Mouse (Mus musculus) neural tube, embryonic 14.5 days (tissue): ENCODE results near the gene Hist1h1e. TPM values are rescaled to one million over a fixed set of nuclear protein-coding genes. Genes with fewer than 3 reads are reported as not detected.
"Not testable (repeated sequence)": the region's sequence is repeated elsewhere in the genome, so short reads cannot be mapped to it uniquely, and the experiment has no call there.

Experiments used
- ATAC-seq: fragments of 200-750 bp; cut with Nextera tagmentation; 2 replicates; pipeline ENCODE4 v1.8.0; 2017; ENCODE audit warnings: low read depth, mild to moderate bottlenecking, moderate TSS enrichment, moderate library complexity
- H3K27ac ChIP-seq: fragments of 300-500 bp; sonication (generic); 2 replicates; pipeline ENCODE4 v1.5.1; 2014; ENCODE audit warnings: low read depth, mild to moderate bottlenecking, control low read depth, low read length, moderate library complexity, mixed read lengths
- H3K27me3 ChIP-seq: fragments of 300-500 bp; sonication (generic); 2 replicates; pipeline ENCODE4 v1.6.1; 2014; ENCODE audit warnings: low read length; ENCODE audit not compliant: control insufficient read depth, insufficient read depth
- H3K36me3 ChIP-seq: fragments of 300-500 bp; sonication (generic); 2 replicates; pipeline ENCODE4 v1.6.1; 2014; ENCODE audit warnings: low read length, mixed read lengths; ENCODE audit not compliant: control insufficient read depth, insufficient read depth
- H3K4me1 ChIP-seq: fragments of 300-500 bp; sonication (generic); 2 replicates; pipeline ENCODE4 v1.6.1; 2014; ENCODE audit warnings: low read length; ENCODE audit not compliant: control insufficient read depth, insufficient read depth
- H3K4me2 ChIP-seq: fragments of 300-500 bp; sonication (generic); 2 replicates; pipeline ENCODE4 v1.6.1; 2014; ENCODE audit warnings: mild to moderate bottlenecking, low read depth, low read length, control low read depth
- H3K4me3 ChIP-seq: fragments of 300-500 bp; sonication (generic); 2 replicates; pipeline ENCODE4 v1.5.1; 2014; ENCODE audit warnings: low read depth, low read length, control low read depth, mixed read lengths
- H3K9ac ChIP-seq: fragments of 300-500 bp; sonication (generic); replicated peaks from 2 replicates; pipeline ENCODE4 v1.6.1; 2014; ENCODE audit warnings: low read depth, mild to moderate bottlenecking, control low read depth, low read length, mixed read lengths
- H3K9me3 ChIP-seq: fragments of 300-500 bp; sonication (generic); 2 replicates; pipeline ENCODE4 v1.6.1; 2016; ENCODE audit warnings: low read length; ENCODE audit not compliant: control insufficient read depth
- WGBS: fragments of 180-500 bp; shearing (Covaris S2); extraction: QIAGEN DNeasy Blood & Tissue Kit; methylation state at CpG from one replicate; pipeline ENCODE4 v1.1.7; 2014; 5-methylcytosine and 5-hydroxymethylcytosine counted together
- polyA plus RNA-seq: library from polyadenylated mRNA; unstranded; fragments of >200 nt; fragmentation: Nextera tagmentation; extraction: Ambion mirVana; gene quantifications from 2 replicates; pipeline ENCODE4 v1.2.1, GENCODE M21; 2014

Hist1h1e gene
- 3.3 and 4.3 TPM in 2 replicates for polyA plus RNA-seq

- peak; percentile 93 for ATAC-seq
- Histone ChIP-seq H3K4me3 (peak within 1 kb of the TSS; percentile 44), H3K9ac (peak within 1 kb of the TSS; percentile 62), H3K4me2 (peak within 1 kb of the TSS; percentile 83), H3K27ac (peak within 1 kb of the TSS; percentile 87)
- not testable (repeated sequence) for H3K36me3 ChIP-seq, H3K27me3 ChIP-seq, H3K9me3 ChIP-seq, H3K4me1 ChIP-seq
- WGBS: under 1% methylated on average over 48 of the region's 53 CpGs
Observed at GRCm38 (mm10) chr13:23622175-23622671, at the start of gene Hist1h1e. Gene Hist1h1e (minus strand): TSS chr13:23622558.

- Histone ChIP-seq H3K4me1 (no peaks in the 10 kb centered on the region), H3K36me3 (no peaks in the 10 kb centered on the region), H3K4me3 (no peak overlapping the region), H3K27ac (no peak overlapping the region), H3K27me3 (no peaks in the 10 kb centered on the region), H3K9me3 (no peaks in the 10 kb centered on the region), H3K9ac (no peak overlapping the region), H3K4me2 (no peak overlapping the region)
- no peak for ATAC-seq
- WGBS: 74% methylated on average over 3 of the region's 3 CpGs
Observed at GRCm38 (mm10) chr13:23662536-23662935, 40.2 kb upstream of the Hist1h1e start.

GRCm38 (mm10) chr13:23659636-23660366, 37.4 kb upstream of the Hist1h1e start:
- Histone ChIP-seq H3K27me3 (no peaks in the 10 kb centered on the region), H3K4me2 (no peak overlapping the region), H3K4me3 (no peak overlapping the region), H3K36me3 (no peaks in the 10 kb centered on the region), H3K9ac (no peak overlapping the region), H3K4me1 (no peaks in the 10 kb centered on the region), H3K27ac (no peak overlapping the region), H3K9me3 (no peaks in the 10 kb centered on the region)
- ATAC-seq: no peak
- 74% methylated on average over 6 of the region's 6 CpGs for WGBS

- no peak for ATAC-seq
- 39% methylated on average over 1 of the region's 1 CpGs for WGBS
- Histone ChIP-seq H3K9ac (no peak overlapping the region), H3K9me3 (no peaks in the 10 kb centered on the region), H3K27me3 (no peaks in the 10 kb centered on the region), H3K4me1 (no peaks in the 10 kb centered on the region), H3K27ac (no peak overlapping the region), H3K36me3 (no peaks in the 10 kb centered on the region), H3K4me3 (no peak overlapping the region), H3K4me2 (no peak overlapping the region)
Observed at GRCm38 (mm10) chr13:23630653-23631052, 8.3 kb upstream of the Hist1h1e start.

GRCm38 (mm10) chr13:23622861-23623450, 598 bp upstream of the Hist1h1e start:
- ATAC-seq: no peak
- Histone ChIP-seq H3K9me3 (no peaks in the 10 kb centered on the region), H3K36me3 (no peaks in the 10 kb centered on the region), H3K27ac (peak overlapping the region; percentile 87; the same call in 1 of the 2 replicates), H3K4me3 (peak overlapping the region; percentile 44), H3K4me1 (peaks cover 6% of the 10 kb centered on the region; the same call in 1 of the 2 replicates), H3K4me2 (peak overlapping the region; percentile 83), H3K9ac (peak overlapping the region; percentile 62), H3K27me3 (no peaks in the 10 kb centered on the region)
- WGBS: 28% methylated on average over 7 of the region's 7 CpGs

- ATAC-seq: peak; percentile 89
- H3K9ac ChIP-seq: peak overlapping the region; percentile 62
- peaks cover 6% of the 10 kb centered on the region; the same call in 1 of the 2 replicates for H3K4me1 ChIP-seq
- no peaks in the 10 kb centered on the region for H3K9me3 ChIP-seq
- peak overlapping the region; percentile 83 for H3K4me2 ChIP-seq
- H3K27me3 ChIP-seq: no peaks in the 10 kb centered on the region
- peak overlapping the region; percentile 44 for H3K4me3 ChIP-seq
- H3K27ac ChIP-seq: peak overlapping the region; percentile 87
- WGBS: under 1% methylated on average over 18 of the region's 18 CpGs
- H3K36me3 ChIP-seq: no peaks in the 10 kb centered on the region
Observed at GRCm38 (mm10) chr13:23621532-23622174, 705 bp downstream of the Hist1h1e start.

GRCm38 (mm10) chr13:23620733-23621531, 1.4 kb downstream of the Hist1h1e start, which contains the start of gene Hist1h2be:
Gene Hist1h2be (minus strand): TSS chr13:23621124.
- under 1% methylated on average over 27 of the region's 27 CpGs for WGBS
- no peaks in the 10 kb centered on the region for H3K27me3 ChIP-seq
- H3K4me2 ChIP-seq: peak within 1 kb of the TSS; percentile 83
- H3K9ac ChIP-seq: peak within 1 kb of the TSS; percentile 62
- H3K9me3 ChIP-seq: no peaks in the 10 kb centered on the region
- H3K4me3 ChIP-seq: peak within 1 kb of the TSS; percentile 44
- peaks cover 6% of the 10 kb centered on the region; the same call in 1 of the 2 replicates for H3K4me1 ChIP-seq
- H3K27ac ChIP-seq: peak within 1 kb of the TSS; percentile 87
- H3K36me3 ChIP-seq: no peaks in the 10 kb centered on the region
- peak; percentile 89 for ATAC-seq

- H3K36me3 ChIP-seq: no peaks in the 10 kb centered on the region
- H3K4me2 ChIP-seq: peak overlapping the region; percentile 83
- H3K4me3 ChIP-seq: peak overlapping the region; percentile 44
- peak overlapping the region; percentile 49 for H3K9ac ChIP-seq
- no peaks in the 10 kb centered on the region for H3K27me3 ChIP-seq
- H3K4me1 ChIP-seq: peaks cover 6% of the 10 kb centered on the region; the same call in 1 of the 2 replicates
- no peak for ATAC-seq
- H3K27ac ChIP-seq: peak overlapping the region; percentile 87
- H3K9me3 ChIP-seq: no peaks in the 10 kb centered on the region
- WGBS: 51% methylated on average over 12 of the region's 12 CpGs
Observed at GRCm38 (mm10) chr13:23620056-23620732, 2.2 kb downstream of the Hist1h1e start.
